Mouse (Mus musculus) forelimb bud, embryonic 11.5 days (tissue): Measurements from ENCODE around the gene Fam155a.

Experiments
- DNase-seq: peaks from one replicate; pipeline ENCODE4 v3.0.0-alpha.2; 2012; ENCODE audit warnings: low read depth, low spot score

Gene Fam155a

GRCm38 (mm10) chr8:9493557-9494224 is 277.3 kb downstream of the Fam155a start:
- DNase-seq, result no peak

GRCm38 (mm10) chr8:9482565-9482964 is 288.4 kb downstream of the Fam155a start:
- no peak for DNase-seq

- DNase-seq, result no peak
These were observed 299.7 kb downstream of the Fam155a start for GRCm38 (mm10) chr8:9471290-9471689.

DNA sequence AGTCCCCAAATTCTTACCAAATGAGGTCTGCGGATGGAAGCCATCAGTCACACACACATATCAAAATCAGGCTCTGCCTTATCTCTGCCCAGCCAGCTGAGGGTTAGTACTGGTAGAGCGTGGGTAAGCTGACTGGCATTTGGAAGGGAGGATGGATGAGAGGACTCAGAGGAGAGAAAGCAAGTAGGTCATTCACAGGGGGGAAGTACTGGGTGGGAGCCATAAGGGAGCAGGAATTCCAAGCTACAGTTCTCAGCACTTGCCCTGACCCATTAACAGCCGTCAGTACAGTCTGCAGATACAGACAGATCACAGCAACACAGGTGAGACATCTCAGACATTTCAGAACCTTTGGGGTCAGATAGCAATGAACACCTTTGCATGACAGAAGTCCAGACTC is 300.8 kb downstream of the Fam155a start:
- DNase-seq, result no peak

GRCm38 (mm10) chr8:9461111-9461510 is 309.9 kb downstream of the Fam155a start:
- no peak for DNase-seq

- DNase-seq, result no peak
These were observed 310.3 kb downstream of the Fam155a start for GRCm38 (mm10) chr8:9460707-9461106.

DNA sequence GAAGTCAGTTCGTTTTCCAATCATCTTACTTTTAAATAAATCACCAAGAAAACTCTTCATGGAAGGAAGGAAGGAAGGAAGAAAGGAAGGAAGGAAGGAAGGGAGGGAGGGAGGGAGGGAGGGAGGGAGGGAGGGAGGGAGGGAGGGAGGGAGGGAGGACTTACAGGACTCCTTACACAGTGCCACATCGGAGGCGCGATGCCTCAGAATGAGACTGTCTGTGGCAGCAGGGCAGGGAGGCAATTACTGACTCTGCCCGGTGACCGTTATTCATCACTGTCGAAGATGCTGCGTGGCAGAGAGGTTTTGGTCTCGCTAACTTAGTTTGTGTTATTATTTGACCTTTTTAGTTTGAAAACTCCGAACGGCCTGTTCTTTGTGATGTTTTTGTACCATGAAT is 312.3 kb downstream of the Fam155a start:
- no peak for DNase-seq

GRCm38 (mm10) chr8:9455138-9455537 is 315.8 kb downstream of the Fam155a start:
- no peak for DNase-seq

- no peak for DNase-seq
These were observed 317.2 kb downstream of the Fam155a start for GRCm38 (mm10) chr8:9453742-9454141.

GRCm38 (mm10) chr8:9451543-9451942 is 319.4 kb downstream of the Fam155a start:
- peak; percentile 23 for DNase-seq

GRCm38 (mm10) chr8:9448613-9449012 is 322.3 kb downstream of the Fam155a start:
- no peak for DNase-seq

DNA sequence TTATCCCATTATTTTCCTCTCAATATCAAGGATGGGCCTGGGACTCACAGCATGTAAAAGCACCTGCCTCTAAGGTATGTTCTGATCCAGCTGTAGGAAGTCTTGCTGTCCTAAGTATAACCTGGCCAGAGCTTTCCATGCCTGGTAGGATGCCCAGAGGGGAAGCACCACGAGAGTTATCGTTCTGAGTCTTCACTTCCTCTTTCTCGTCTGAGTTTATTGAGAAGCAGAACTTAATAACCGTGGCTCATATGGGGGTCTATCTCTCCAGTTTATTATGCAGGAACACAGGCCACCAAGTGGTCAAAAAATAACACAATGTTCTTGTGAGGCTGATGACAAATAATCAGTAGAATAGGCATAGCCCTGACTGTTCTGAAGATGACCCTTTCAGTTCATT is 333.1 kb downstream of the Fam155a start:
- DNase-seq, result no peak

DNA sequence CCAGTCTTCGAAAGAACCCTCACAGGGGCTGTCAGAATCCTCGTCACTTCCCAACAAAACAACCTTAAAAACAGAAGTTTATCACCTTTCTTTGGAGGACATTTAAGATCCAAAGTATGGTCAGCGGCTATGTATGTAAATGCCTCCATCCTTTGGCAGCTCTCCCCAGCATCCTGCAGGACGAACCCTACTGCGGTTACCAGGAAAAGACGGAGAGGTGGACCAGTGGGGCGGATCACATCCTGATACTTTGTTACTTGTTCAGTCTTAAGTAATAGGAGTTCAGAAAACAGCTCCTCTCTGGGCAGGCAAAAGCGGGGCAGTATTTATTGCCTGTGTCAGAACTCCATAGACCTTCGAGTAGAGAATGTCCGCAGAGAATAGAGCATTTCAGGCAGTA is 335.5 kb downstream of the Fam155a start:
- DNase-seq, result peak; percentile 13

- DNase-seq, result no peak
These were observed 338.2 kb downstream of the Fam155a start for GRCm38 (mm10) chr8:9432635-9433372.

DNA sequence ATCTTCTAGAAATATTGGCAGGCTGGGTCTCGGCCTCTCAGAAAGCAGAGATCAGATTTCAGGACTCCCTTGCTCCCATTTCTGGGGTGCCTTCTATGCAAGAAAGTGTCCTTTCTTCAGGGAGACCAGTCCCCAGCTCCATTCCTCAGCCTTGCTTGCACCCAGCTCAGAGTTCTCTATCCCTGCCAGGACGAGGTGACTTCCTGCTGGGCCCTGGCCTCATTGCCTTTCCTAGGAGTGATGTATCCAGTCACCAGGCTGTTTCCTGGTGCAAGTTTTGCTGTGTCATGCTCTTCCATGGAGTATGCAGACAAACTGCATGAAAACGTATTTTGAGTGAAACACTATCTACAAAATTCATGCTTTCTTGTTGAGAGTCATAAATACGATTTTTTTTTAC is 342.1 kb downstream of the Fam155a start:
- DNase-seq, result no peak

DNA sequence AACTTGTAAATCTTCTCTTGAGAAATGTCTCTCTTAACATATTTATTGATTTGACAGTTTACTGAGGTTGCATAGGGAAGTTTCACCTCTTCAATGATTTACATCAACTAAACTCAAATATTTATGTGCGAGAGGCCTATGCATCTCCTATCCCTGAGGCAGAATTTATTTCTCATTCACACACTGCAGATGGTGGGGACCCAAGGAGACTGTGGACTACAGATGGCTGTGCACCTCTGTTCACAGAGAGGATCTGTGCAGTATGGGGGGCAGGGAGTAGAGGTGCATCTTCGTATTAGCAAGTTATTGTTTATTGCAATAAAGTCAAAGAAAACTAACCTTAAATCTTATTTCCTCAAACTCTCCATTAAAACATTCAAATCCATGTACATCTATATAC is 346.9 kb downstream of the Fam155a start:
- DNase-seq, result no peak

GRCm38 (mm10) chr8:9423590-9423989 is 347.4 kb downstream of the Fam155a start:
- DNase-seq, result no peak

DNA sequence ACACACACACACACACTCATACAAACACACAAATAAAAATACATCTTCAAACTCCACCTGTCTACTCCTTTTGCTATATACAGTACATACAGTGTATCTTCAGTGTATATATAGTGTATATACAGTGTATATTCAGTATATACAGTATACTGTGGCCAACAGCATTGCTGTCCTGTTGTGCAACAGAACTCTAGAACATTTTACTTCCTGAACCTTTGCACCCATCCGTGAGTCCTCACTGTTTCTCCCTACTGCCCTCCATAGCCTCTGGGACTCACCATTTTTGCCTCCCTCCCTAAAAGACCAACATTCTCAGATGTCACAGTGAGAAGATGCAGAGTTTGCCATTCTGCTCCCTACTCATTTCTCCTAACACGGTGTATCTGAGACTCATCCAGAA is 347.8 kb downstream of the Fam155a start:
- DNase-seq, result no peak

DNA sequence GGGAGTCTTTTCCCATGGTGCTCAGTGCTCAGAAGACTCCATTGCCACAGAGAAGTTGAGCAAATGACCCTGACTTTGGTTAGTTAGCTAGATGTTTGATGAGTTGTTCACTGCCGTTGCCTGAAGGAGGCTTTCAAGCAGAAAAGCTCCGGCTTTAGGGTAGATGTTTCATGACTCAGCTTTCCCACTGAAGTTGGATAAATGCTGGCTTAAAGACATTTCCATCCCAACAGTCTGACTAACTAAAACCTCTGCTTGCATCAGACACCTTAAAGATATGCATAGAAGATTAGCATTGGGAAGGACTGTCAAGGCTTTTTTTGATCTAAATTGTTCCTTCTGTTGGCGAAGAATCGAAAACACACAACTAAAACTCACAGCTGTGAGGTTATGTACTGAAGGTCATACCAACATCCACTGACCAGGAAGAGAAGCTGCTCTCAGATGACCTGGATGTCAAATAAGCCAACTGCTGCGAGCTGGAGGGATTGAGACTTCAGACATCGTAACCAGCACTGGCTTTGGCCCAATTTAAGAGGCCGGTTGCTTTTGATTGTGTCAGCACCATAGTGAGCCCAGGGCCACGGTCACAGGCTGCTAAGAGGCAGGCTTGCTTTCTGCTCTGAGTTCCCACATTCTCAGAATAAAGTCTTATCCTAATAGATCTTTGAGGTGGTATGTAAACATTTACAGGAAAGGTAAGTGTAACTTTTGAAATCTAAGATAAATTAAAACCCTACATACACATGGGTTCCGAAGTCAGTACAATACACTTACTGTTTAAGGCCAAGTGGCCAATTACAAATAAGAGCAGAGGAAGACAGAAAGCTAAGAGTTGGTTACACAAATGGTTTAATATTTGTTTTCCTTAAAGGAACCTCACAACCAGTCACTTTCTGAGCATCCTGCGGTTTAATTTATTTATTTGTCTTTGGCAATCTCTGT is 351.8 kb downstream of the Fam155a start:
- DNase-seq, result no peak

DNA sequence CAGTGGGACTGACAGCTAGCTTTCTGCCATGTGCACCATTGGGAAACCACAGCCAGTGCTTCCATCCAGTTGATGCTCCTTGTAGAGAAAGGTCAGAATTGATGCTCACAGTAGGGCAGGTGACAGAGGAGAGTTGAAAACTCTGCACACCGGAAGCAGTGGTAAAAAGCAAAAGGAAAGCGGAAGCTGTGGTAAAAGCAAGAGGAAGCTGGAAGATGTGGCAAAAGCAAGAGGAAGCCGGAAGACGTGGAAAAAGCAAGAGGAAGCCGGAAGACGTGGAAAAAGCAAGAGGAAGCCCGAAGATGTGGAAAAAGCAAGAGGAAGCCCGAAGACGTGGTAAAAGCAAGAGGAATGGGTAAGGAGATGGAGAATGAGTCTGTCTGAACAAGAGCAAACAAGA is 354.8 kb downstream of the Fam155a start:
- DNase-seq, result no peak

DNA sequence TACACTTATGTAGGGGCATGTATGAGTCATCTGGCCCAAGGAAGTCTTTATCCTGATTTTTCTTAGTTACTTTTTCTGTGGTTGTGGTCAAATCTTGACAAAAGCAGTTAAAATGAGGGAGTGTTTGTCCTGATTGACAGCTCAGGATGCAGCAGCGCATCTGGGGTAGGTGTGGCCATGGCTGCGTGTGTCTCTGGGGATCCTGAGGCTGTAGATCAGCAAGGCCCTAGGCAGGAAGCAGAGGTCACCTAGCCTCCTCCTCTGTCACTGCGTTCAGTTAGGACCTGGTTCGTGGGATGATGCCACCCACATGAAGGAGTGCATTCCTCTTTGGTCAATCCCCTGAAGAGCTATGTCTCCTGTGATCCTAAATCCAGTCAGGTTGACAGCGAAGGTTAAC is 362.5 kb downstream of the Fam155a start:
- no peak for DNase-seq

DNA sequence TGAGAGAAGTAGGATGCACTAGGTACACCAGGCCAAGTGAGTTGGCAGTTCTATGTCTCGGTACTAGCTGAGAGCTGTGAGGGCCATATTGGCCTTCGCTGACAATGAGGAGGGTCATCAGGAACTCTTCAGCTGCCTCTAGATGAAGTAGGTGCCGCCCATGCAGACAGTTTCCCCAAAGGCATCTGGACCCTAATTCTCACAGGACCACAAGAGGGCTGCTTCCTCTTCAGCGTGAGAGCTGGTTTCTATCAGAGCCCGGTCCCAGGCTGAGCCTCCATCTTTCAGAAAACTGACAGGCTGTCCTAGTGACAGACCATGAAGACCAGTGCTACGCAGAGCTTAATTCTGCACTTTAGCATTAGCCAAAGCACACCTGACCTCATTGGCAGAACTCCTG is 364.8 kb downstream of the Fam155a start:
- DNase-seq, result no peak
